Mouse (Mus musculus) spleen, adult 2 months (tissue): Measurements from ENCODE around the gene Grasp.

Experiments
- CTCF ChIP-seq: fragments of 200-500 bp; IDR thresholded peaks from 2 replicates; pipeline ENCODE4 v1.5.1; 2011; ENCODE audit warnings: mild to moderate bottlenecking, inconsistent platforms; ENCODE audit not compliant: insufficient read depth, insufficient read length, insufficient replicate concordance; ENCODE audit errors: extremely low read depth
- POLR2A ChIP-seq: fragments of 200-500 bp; IDR thresholded peaks from 2 replicates; pipeline ENCODE4 v1.6.1; 2011; ENCODE audit warnings: low read depth, low read length, inconsistent platforms

DNA sequence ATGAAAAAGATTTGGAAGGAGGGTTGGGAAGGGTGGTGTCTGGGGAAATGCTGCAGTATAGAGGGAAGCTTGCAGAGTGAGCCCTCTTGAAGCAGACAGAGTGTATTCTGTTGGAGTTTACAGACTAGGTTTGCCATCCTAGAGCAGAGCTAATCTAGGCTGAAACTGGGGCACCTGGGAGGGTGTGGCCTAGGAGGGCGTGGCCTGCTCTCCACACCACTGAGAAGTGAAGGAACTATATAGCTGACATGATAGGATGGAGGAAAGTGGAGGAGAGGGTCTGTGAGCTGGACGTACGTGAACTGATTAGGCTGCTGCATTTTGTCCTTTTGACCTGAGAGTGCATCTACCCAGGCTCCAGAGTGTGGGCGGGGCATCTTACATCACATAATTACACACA, 20.3 kb upstream of the Grasp start:
- TF ChIP-seq POLR2A (no peak), CTCF (no peak)
